Mouse (Mus musculus) intestine, embryonic 16.5 days (tissue): ENCODE data around the gene Usp5. TPM values are rescaled to one million over a fixed set of nuclear protein-coding genes. Genes with fewer than 3 reads are reported as not detected.

Source experiments
- ATAC-seq: fragments of 200-750 bp; cut with Nextera tagmentation; 2 replicates; pipeline ENCODE4 v1.8.0; 2017; ENCODE audit warnings: moderate TSS enrichment, moderate library complexity
- H3K27ac ChIP-seq: fragments of 300-500 bp; sonication (generic); 2 replicates; pipeline ENCODE4 v1.5.1; 2014; ENCODE audit warnings: mild to moderate bottlenecking, low read length
- H3K27me3 ChIP-seq: fragments of 300-500 bp; sonication (generic); replicated peaks from 2 replicates; pipeline ENCODE4 v1.6.1; 2014; ENCODE audit warnings: low read length, control low read depth, mixed read lengths; ENCODE audit not compliant: control insufficient read depth, insufficient read depth
- H3K36me3 ChIP-seq: fragments of 300-500 bp; sonication (generic); 2 replicates; pipeline ENCODE4 v1.6.1; 2014; ENCODE audit warnings: low read length, control low read depth; ENCODE audit not compliant: control insufficient read depth, insufficient read depth
- H3K4me1 ChIP-seq: fragments of 300-500 bp; sonication (generic); 2 replicates; pipeline ENCODE4 v1.6.1; 2014; ENCODE audit warnings: low read length, control low read depth, mixed read lengths; ENCODE audit not compliant: control insufficient read depth, insufficient read depth
- H3K4me2 ChIP-seq: fragments of 300-500 bp; sonication (generic); 2 replicates; pipeline ENCODE4 v1.6.1; 2014; ENCODE audit warnings: low read depth, low read length, control low read depth
- H3K4me3 ChIP-seq: fragments of 300-500 bp; sonication (generic); 2 replicates; pipeline ENCODE4 v1.5.1; 2014; ENCODE audit warnings: mild to moderate bottlenecking, low read length
- H3K9ac ChIP-seq: fragments of 300-500 bp; sonication (generic); 2 replicates; pipeline ENCODE4 v1.6.1; 2014; ENCODE audit warnings: low read depth, low read length
- H3K9me3 ChIP-seq: fragments of 300-500 bp; sonication (generic); 2 replicates; pipeline ENCODE4 v1.6.1; 2016; ENCODE audit warnings: low read length, control low read depth; ENCODE audit not compliant: control insufficient read depth
- WGBS: fragments of 180-500 bp; shearing (Covaris S2); extraction: QIAGEN DNeasy Blood & Tissue Kit; methylation state at CpG from one replicate; pipeline ENCODE4 v1.1.7; 2014; 5-methylcytosine and 5-hydroxymethylcytosine counted together
- polyA plus RNA-seq: library from polyadenylated mRNA; unstranded; fragments of >200 nt; fragmentation: Nextera tagmentation; extraction: Ambion mirVana; gene quantifications from 2 replicates; pipeline ENCODE4 v1.2.1, GENCODE M21; 2015

Gene Usp5
- polyA plus RNA-seq, 1 experiment from 2014 or later: 117 TPM

GRCm38 (mm10) chr6:124861266-124861665 lies 32.0 kb upstream of the Usp5 start:
- peaks cover 17% of the 10 kb centered on the region for H3K4me1 ChIP-seq
- no peak overlapping the region for H3K27ac ChIP-seq
- ATAC-seq: no peak
- H3K9ac ChIP-seq: no peak overlapping the region
- H3K36me3 ChIP-seq: no peaks in the 10 kb centered on the region
- H3K27me3 ChIP-seq: peaks cover 20% of the 10 kb centered on the region; the same call in 1 of the 2 replicates
- H3K4me2 ChIP-seq: no peak overlapping the region
- H3K9me3 ChIP-seq: no peaks in the 10 kb centered on the region
- no peak overlapping the region for H3K4me3 ChIP-seq
- WGBS: 74% methylated on average over 19 of the region's 19 CpGs

DNA sequence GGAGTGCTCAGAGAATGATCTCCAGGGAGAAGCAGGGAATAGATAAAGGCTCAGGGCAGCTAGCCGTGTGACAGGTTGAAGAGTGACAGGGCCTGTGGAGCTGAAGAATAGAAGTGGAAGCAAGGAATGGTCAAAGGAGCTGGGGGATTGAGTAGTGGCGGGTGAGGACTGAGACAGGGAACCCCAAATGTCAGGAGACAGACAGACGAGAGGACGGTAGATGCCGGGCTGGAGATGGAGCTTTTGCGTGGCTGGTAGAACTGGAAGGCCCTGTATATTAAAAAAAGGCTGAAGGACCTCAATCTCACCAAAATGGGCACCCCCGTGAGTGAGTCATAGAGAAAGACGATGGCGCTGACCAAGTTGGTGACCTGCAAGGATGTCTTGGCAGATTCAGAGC lies 31.2 kb upstream of the Usp5 start:
- H3K9ac ChIP-seq: no peak overlapping the region
- H3K27ac ChIP-seq: no peak overlapping the region
- H3K27me3 ChIP-seq: peaks cover 20% of the 10 kb centered on the region; the same call in 1 of the 2 replicates
- WGBS: 86% methylated on average over 9 of the region's 9 CpGs
- ATAC-seq: no peak
- no peaks in the 10 kb centered on the region for H3K9me3 ChIP-seq
- no peaks in the 10 kb centered on the region for H3K36me3 ChIP-seq
- no peak overlapping the region for H3K4me2 ChIP-seq
- H3K4me3 ChIP-seq: no peak overlapping the region
- peaks cover 23% of the 10 kb centered on the region for H3K4me1 ChIP-seq

DNA sequence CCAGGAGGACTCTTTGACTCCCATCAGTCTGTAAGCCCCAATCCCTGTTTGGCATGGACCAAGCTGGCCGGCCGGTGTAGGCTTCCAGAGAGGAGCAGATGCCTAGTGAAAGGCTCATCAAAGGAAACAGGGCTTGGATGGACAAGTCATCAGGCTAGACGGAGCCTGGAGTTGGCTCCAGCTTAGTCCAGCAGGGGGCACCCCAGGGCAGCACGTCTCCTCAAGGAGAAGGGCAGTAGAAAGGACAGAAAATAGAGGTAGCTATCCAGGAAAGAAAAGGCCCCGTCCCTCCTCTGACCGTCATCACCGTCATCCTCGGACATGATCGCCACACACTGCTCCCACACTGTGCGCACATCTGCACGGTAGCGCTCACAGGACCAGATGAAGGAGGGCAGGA lies 30.4 kb upstream of the Usp5 start:
- Histone ChIP-seq H3K27me3 (peaks cover 18% of the 10 kb centered on the region; the same call in 1 of the 2 replicates), H3K36me3 (no peaks in the 10 kb centered on the region), H3K4me1 (peaks cover 23% of the 10 kb centered on the region), H3K4me2 (no peak overlapping the region), H3K27ac (no peak overlapping the region), H3K9me3 (no peaks in the 10 kb centered on the region), H3K9ac (peak overlapping the region; percentile 20; the same call in 1 of the 2 replicates), H3K4me3 (no peak overlapping the region)
- ATAC-seq: peak; percentile 22; the same call in 1 of the 2 replicates
- WGBS: 9% methylated on average over 12 of the region's 12 CpGs

DNA sequence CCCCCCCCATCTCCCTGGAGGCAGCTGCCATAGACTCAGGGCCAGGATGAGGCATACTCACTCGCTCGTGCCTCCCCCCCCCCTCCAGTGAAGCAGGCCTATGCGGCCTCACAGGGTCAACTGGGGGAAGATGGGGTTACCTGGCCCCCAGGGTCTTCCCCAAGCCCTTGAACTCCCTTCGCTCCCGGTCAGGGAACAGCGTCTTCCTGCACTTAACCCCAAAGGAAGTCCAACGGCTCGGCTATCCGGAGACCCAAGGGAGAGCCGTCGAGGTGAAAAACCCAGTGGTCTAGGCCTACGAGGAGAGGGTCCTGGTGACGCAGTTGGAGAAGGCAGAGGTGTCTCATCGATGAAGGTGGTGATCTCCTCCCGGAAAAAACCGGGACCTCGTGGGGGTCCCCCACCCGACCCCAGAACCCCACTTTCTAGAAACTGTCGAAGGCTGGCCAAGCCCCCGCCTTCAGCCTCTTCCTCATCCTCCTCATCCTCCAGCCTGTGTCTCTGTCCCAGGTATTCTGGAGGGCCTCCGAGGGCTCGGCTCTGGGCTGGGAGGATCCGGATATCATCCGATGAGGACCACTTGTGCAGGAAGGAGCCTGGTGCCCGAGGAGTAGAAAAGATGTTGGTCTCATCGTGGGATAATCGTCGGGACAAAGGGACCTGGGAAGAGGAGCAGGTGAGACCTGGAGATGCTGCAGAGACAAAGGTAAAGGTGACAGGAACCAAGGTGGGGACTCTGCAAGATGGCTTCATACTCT lies 29.5 kb upstream of the Usp5 start:
- no peak overlapping the region for H3K27ac ChIP-seq
- no peak for ATAC-seq
- peaks cover 18% of the 10 kb centered on the region; the same call in 1 of the 2 replicates for H3K27me3 ChIP-seq
- H3K36me3 ChIP-seq: no peaks in the 10 kb centered on the region
- H3K4me1 ChIP-seq: peaks cover 22% of the 10 kb centered on the region
- H3K4me2 ChIP-seq: no peak overlapping the region
- 78% methylated on average over 27 of the region's 28 CpGs for WGBS
- H3K9ac ChIP-seq: 0 out of 2 replicates have a peak overlapping the region, but pooled peaks have one; percentile 88
- no peak overlapping the region for H3K4me3 ChIP-seq
- no peaks in the 10 kb centered on the region for H3K9me3 ChIP-seq

DNA sequence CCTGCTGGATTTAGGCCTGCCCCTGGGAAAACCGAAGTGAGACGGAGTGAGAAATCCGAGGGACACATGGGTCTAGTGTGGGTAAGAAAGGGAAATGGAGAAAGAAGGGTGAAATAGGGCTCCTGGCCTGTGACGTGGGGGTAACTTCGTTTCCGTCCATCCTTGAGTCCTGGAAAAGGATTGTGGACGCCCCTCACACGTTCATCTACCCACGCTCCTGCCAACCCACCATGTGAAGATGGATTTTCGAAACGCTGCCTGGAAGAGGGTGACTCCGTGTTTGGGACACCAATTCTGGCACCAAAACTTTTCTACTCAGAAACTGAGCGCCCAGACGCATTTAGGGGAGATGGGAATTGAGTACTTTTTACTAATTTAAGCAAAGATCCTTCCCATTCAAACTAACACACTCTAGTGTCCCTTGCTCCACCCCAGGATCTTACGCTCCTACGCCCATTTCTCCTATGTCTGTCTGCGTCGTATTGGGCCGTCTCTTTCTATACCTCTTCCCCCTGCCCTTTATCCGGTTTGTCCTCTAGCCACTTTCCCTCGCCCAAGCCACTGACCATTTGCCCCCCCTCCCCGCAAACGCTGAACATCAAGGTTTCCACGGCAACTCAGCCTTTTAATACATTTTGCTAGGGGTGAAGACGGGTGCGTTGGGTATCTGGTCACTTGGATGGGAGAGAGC lies 28.7 kb upstream of the Usp5 start:
- Histone ChIP-seq H3K4me3 (peak overlapping the region; percentile 70), H3K9ac (peak overlapping the region; percentile 88), H3K36me3 (no peaks in the 10 kb centered on the region), H3K4me2 (peak overlapping the region; percentile 96), H3K27ac (peak overlapping the region; percentile 92; the same call in 1 of the 2 replicates), H3K4me1 (peaks cover 16% of the 10 kb centered on the region), H3K27me3 (peaks cover 18% of the 10 kb centered on the region; the same call in 1 of the 2 replicates), H3K9me3 (no peaks in the 10 kb centered on the region)
- no peak for ATAC-seq
- 26% methylated on average over 26 of the region's 26 CpGs for WGBS

GRCm38 (mm10) chr6:124856916-124857839 lies 27.9 kb upstream of the Usp5 start, which contains the start of gene P3h3:
TSS of gene P3h3 (minus strand) at chr6:124857752.
- Histone ChIP-seq H3K4me3 (peak within 1 kb of the TSS; percentile 70), H3K27me3 (peaks cover 11% of the 10 kb centered on the region; the same call in 1 of the 2 replicates), H3K9me3 (no peaks in the 10 kb centered on the region), H3K36me3 (no peaks in the 10 kb centered on the region), H3K4me1 (0 out of 2 replicates have a peak, but pooled peaks cover 15% of the 10 kb centered on the region), H3K27ac (peak within 1 kb of the TSS; percentile 92), H3K9ac (peak within 1 kb of the TSS; percentile 88), H3K4me2 (peak within 1 kb of the TSS; percentile 96)
- WGBS: under 1% methylated on average over 85 of the region's 86 CpGs
- ATAC-seq: peak; percentile 87

DNA sequence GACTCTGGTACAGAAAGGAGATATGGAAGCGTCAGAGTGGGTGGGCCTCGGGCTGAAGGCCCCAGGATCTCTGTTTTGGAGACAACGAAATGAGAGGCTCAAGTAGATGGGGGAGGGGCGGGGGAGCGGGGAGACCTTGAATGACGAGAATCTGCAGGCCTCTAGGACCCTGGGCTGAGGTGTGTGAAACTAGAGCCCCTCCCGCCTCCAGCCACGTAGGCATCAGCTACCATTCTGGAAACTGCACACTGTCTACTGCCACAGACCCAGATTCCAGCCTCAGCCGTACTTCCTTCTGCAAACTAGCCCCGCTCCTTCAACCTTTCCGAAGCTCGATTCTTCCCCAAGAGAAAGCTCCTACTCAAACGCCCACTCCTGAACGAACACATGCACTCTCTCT lies 27.0 kb upstream of the Usp5 start:
- peak overlapping the region; percentile 70 for H3K4me3 ChIP-seq
- H3K9ac ChIP-seq: peak overlapping the region; percentile 88
- H3K36me3 ChIP-seq: no peaks in the 10 kb centered on the region
- WGBS: 13% methylated on average over 14 of the region's 14 CpGs
- no peak overlapping the region for H3K27ac ChIP-seq
- H3K9me3 ChIP-seq: no peaks in the 10 kb centered on the region
- H3K4me2 ChIP-seq: peak overlapping the region; percentile 96
- H3K27me3 ChIP-seq: peaks cover 11% of the 10 kb centered on the region; the same call in 1 of the 2 replicates
- H3K4me1 ChIP-seq: 0 out of 2 replicates have a peak, but pooled peaks cover 15% of the 10 kb centered on the region
- peak; percentile 38; the same call in 1 of the 2 replicates for ATAC-seq

DNA sequence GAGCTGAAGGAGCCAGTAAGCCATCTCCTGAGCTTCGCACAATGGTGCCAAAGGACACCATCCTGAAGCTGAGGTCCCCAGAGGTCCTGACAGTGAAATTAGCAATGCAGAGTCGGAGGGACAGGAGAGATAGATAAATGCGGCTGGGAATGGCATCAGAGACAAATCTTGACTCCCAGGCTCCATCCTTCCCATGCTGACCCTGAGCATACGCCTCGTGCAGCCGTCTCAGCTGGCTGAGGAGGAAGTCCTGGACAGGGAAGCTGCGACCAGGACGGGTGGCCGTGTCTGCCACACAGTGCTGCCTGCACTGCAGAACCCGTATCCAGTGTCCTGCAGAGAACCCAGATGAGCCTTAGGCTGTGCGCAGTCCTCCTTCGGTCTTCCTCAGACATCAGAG lies 25.4 kb upstream of the Usp5 start:
- Histone ChIP-seq H3K27ac (no peak overlapping the region), H3K4me2 (no peak overlapping the region), H3K27me3 (peaks cover 11% of the 10 kb centered on the region; the same call in 1 of the 2 replicates), H3K36me3 (no peaks in the 10 kb centered on the region), H3K9ac (no peak overlapping the region), H3K9me3 (no peaks in the 10 kb centered on the region), H3K4me3 (no peak overlapping the region), H3K4me1 (0 out of 2 replicates have a peak, but pooled peaks cover 15% of the 10 kb centered on the region)
- 65% methylated on average over 12 of the region's 12 CpGs for WGBS
- ATAC-seq: no peak
